Mouse (Mus musculus) lung, postnatal 0 days (tissue): ENCODE results near the gene Cyth1. TPM values are rescaled to one million over a fixed set of nuclear protein-coding genes. Genes with fewer than 3 reads are reported as not detected.
A peak's percentile ranks its signal among the peaks of the same experiment; 100 is the strongest.

ENCODE experiments used
- ATAC-seq: fragments of 200-750 bp; cut with Nextera tagmentation; 2 replicates; pipeline ENCODE4 v1.8.0; 2017; ENCODE audit warnings: moderate library complexity
- DNase-seq: peaks from one replicate; pipeline ENCODE4 v3.0.0-alpha.2; 2016; ENCODE audit warnings: low spot score
- H3K27ac ChIP-seq: fragments of 300-500 bp; sonication (generic); 2 replicates; pipeline ENCODE4 v1.5.1; 2014; ENCODE audit warnings: antibody characterized with exemption, mild to moderate bottlenecking, low read length, mixed read lengths
- H3K27me3 ChIP-seq: fragments of 300-500 bp; sonication (generic); replicated peaks from 2 replicates; pipeline ENCODE4 v1.6.1; 2014; ENCODE audit warnings: low read length, mixed read lengths; ENCODE audit not compliant: insufficient read depth
- H3K36me3 ChIP-seq: fragments of 300-500 bp; sonication (generic); 2 replicates; pipeline ENCODE4 v1.6.1; 2014; ENCODE audit warnings: low read length, mixed read lengths; ENCODE audit not compliant: insufficient read depth
- H3K4me1 ChIP-seq: fragments of 300-500 bp; sonication (generic); 2 replicates; pipeline ENCODE4 v1.6.1; 2014; ENCODE audit warnings: antibody characterized with exemption, low read depth, low read length, mixed read lengths; ENCODE audit not compliant: insufficient read depth
- H3K4me2 ChIP-seq: fragments of 300-500 bp; sonication (generic); replicated peaks from 2 replicates; pipeline ENCODE4 v1.6.1; 2014; ENCODE audit warnings: low read depth, mild to moderate bottlenecking, low read length, moderate library complexity, mixed read lengths
- H3K4me3 ChIP-seq: fragments of 300-500 bp; sonication (generic); 2 replicates; pipeline ENCODE4 v1.5.1; 2014; ENCODE audit warnings: low read depth, low read length
- H3K9ac ChIP-seq: fragments of 300-500 bp; sonication (generic); replicated peaks from 2 replicates; pipeline ENCODE4 v1.6.1; 2014; ENCODE audit warnings: low read depth, mild to moderate bottlenecking
- H3K9me3 ChIP-seq: fragments of 300-500 bp; sonication (generic); 2 replicates; pipeline ENCODE4 v1.6.1; 2016; ENCODE audit warnings: low read length, mixed read lengths
- CTCF ChIP-seq: IDR thresholded peaks from 2 replicates; pipeline ENCODE4 v1.5.1; 2016; ENCODE audit warnings: antibody characterized with exemption, mild to moderate bottlenecking
- EP300 ChIP-seq: IDR thresholded peaks from 2 replicates; pipeline ENCODE4 v1.6.1; 2016; ENCODE audit warnings: antibody characterized with exemption, mild to moderate bottlenecking, control low read depth
- WGBS: fragments of 180-500 bp; shearing (Covaris S2); extraction: QIAGEN DNeasy Blood & Tissue Kit; methylation state at CpG from one replicate; pipeline ENCODE4 v1.1.7; 2014; 5-methylcytosine and 5-hydroxymethylcytosine counted together
- polyA plus RNA-seq: library from polyadenylated mRNA; unstranded; fragments of >200 nt; fragmentation: Nextera tagmentation; extraction: Ambion mirVana; gene quantifications from 2 replicates; pipeline ENCODE4 v1.2.1, GENCODE M21; 2015

The Cyth1 gene
- polyA plus RNA-seq, 1 experiment from 2014 or later = 19.5 TPM

- no peak for TF ChIP-seq CTCF
- no peak for TF ChIP-seq EP300
- Histone ChIP-seq H3K4me2 (no peak overlapping the region), H3K36me3 (no peaks in the 10 kb centered on the region), H3K4me1 (peaks cover 29% of the 10 kb centered on the region), H3K9me3 (no peaks in the 10 kb centered on the region), H3K27me3 (no peaks in the 10 kb centered on the region), H3K27ac (peak overlapping the region; percentile 38; the same call in 1 of the 2 replicates), H3K4me3 (no peak overlapping the region), H3K9ac (no peak overlapping the region)
- ATAC-seq = no peak
- WGBS = 87% methylated on average over 3 of the region's 3 CpGs
- DNase-seq = no peak
Measured at GRCm38 (mm10) chr11:118207424-118208033, 40.9 kb downstream of the Cyth1 start.

- Histone ChIP-seq H3K27ac (no peak overlapping the region), H3K36me3 (no peaks in the 10 kb centered on the region), H3K27me3 (no peaks in the 10 kb centered on the region), H3K4me2 (no peak overlapping the region), H3K4me1 (peaks cover 40% of the 10 kb centered on the region), H3K9ac (no peak overlapping the region), H3K4me3 (no peak overlapping the region), H3K9me3 (no peaks in the 10 kb centered on the region)
- DNase-seq (no peak), ATAC-seq (no peak)
- TF ChIP-seq EP300 (no peak), CTCF (no peak)
- 33% methylated on average over 3 of the region's 3 CpGs for WGBS
Measured at GRCm38 (mm10) chr11:118206267-118206666, 42.1 kb downstream of the Cyth1 start.

GRCm38 (mm10) chr11:118203469-118203868 lies 44.9 kb downstream of the Cyth1 start:
- H3K4me3 ChIP-seq = no peak overlapping the region
- 81% methylated on average over 6 of the region's 6 CpGs for WGBS
- no peak overlapping the region for H3K27ac ChIP-seq
- peaks cover 55% of the 10 kb centered on the region for H3K4me1 ChIP-seq
- H3K4me2 ChIP-seq = no peak overlapping the region
- H3K9ac ChIP-seq = no peak overlapping the region
- H3K36me3 ChIP-seq = no peaks in the 10 kb centered on the region
- TF ChIP-seq CTCF (no peak), EP300 (no peak)
- H3K27me3 ChIP-seq = no peaks in the 10 kb centered on the region
- no peak for DNase-seq
- no peak for ATAC-seq
- H3K9me3 ChIP-seq = no peaks in the 10 kb centered on the region

- TF ChIP-seq EP300 (no peak), CTCF (peak; percentile 19; the same call in 1 of the 2 replicates)
- ATAC-seq (peak; percentile 75), DNase-seq (peak; percentile 84)
- Histone ChIP-seq H3K4me3 (no peak overlapping the region), H3K9ac (no peak overlapping the region), H3K27me3 (no peaks in the 10 kb centered on the region), H3K27ac (peak overlapping the region; percentile 33; the same call in 1 of the 2 replicates), H3K4me2 (peak overlapping the region; percentile 42), H3K4me1 (peaks cover 56% of the 10 kb centered on the region), H3K9me3 (no peaks in the 10 kb centered on the region), H3K36me3 (no peaks in the 10 kb centered on the region)
- WGBS = 15% methylated on average over 19 of the region's 19 CpGs
Measured at GRCm38 (mm10) chr11:118202410-118203233, 45.8 kb downstream of the Cyth1 start.

GRCm38 (mm10) chr11:118201833-118202409 lies 46.5 kb downstream of the Cyth1 start:
- H3K4me3 ChIP-seq = no peak overlapping the region
- H3K27me3 ChIP-seq = no peaks in the 10 kb centered on the region
- H3K4me1 ChIP-seq = peaks cover 56% of the 10 kb centered on the region
- H3K36me3 ChIP-seq = no peaks in the 10 kb centered on the region
- TF ChIP-seq EP300 (no peak), CTCF (no peak)
- peak overlapping the region; percentile 42 for H3K4me2 ChIP-seq
- H3K9ac ChIP-seq = no peak overlapping the region
- WGBS = 34% methylated on average over 9 of the region's 9 CpGs
- no peaks in the 10 kb centered on the region for H3K9me3 ChIP-seq
- DNase-seq = no peak
- peak overlapping the region; percentile 33; the same call in 1 of the 2 replicates for H3K27ac ChIP-seq
- no peak for ATAC-seq
